Mouse (Mus musculus): Measurements from ENCODE around the gene Ndufa13.

DNA sequence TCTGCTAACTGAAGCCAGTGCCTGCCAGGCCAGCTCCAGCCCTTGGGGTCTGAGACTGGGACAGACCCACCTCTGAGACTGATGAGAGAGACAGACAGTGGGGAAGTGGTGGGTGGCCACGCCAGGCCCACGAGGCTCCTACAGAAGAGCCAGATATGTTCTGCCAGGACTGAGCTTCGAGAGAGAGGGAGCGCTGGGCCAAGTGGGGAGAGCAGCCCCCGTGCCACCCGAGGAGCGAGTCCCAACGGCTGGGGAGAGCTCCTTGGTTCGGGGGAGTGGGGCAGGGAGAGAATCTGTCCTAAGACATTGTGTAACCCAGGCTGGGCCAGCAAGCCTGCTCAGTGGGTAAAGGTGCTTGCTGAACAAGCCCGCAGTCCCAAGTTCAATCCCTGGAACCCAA, 25.4 kb downstream of the Ndufa13 start:
- no peak for TF ChIP-seq CTCF (IDR thresholded peaks at IDR 0.05; ENCODE audit: control insufficient read depth, insufficient read depth, insufficient replicate concordance, low read depth, low read length)
- TF ChIP-seq POLR2A (IDR thresholded peaks at IDR 0.05; ENCODE audit: control insufficient read depth, low read depth, low read length), result no peak
